Mouse (Mus musculus) left cerebral cortex, postnatal 25 days (tissue): Measurements from ENCODE around the gene Lep. TPM values are rescaled to one million over a fixed set of nuclear protein-coding genes. Genes with fewer than 3 reads are reported as not detected.

ENCODE experiments used
- DNase-seq, 2 experiments: peaks; one replicate each; pipeline ENCODE4 v3.0.0; 2022; ENCODE audit warnings: low spot score in 2 of 2, mixed read lengths in 1 of 2
- intact Hi-C: fragments of 180-260 bp; cut with DNase I; formaldehyde crosslinking; loops from one replicate; pipeline ENCODE4 v1.15.1; 2025
- total RNA-seq, 2 experiments: library from RNA; stranded (reverse); gene quantifications; 2 replicates each; pipeline ENCODE4 v1.2.3; 2021

Lep gene
- total RNA-seq: not detected

DNA sequence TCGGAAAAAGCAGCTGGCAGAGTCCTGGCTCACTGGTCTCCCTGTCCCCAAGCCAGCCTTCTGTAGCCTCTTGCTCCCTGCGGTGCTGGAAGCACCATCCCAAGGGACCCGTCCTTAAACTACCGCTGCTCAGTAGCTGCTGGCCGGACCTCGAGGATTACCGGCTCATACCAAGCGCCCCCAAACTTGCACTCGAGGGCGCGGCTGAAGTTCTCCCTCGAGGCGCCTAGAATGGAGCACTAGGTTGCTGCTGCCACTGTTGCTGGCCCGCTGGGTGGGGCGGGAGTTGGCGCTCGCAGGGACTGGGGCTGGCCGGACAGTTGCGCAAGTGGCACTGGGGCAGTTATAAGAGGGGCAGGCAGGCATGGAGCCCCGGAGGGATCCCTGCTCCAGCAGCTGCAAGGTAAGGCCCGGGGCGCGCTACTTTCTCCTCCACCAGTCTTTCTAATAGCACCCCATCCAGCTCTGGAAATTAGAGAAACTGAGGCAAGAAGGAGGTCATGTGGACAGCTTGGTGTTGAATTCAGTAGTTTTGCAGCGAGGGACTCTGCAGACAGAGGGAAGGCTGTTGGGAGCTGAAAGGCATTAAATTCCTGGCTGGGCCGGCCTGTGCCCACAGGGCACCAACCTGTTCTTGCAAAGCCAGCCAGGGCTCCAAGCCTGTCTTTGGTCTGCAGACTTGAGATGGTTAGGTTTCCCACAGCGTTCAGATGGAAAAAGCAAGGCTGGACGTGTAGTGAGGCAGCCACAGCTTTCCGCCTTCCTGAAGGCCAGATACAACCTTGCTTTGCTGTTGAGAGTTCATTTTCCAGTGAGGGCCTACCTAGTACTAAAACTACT is at the start of gene Lep:
Gene Lep, plus strand, starts transcription at position 375 of the 840 bp plus-strand sequence.
- no peak for DNase-seq
- intact Hi-C loops: no loop called here

DNA sequence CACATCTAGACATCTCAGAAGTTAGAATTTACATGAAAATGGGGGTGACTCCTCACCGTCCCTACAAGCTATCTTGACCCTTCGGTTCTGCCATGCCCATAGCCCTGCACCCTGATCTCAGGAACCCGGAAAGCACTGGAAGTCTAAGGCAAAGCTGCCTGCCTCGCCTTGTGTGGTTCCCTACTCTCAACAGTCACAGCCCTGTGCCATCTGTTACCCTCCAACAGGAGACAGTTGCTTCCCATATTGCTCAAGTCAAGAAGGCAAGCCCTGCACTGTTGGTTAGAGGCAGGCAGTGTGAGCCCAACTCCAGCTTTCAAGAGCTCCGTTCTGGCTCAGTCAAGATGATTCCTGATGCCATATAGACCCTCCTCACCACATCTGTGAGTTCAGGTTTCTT is 48.4 kb upstream of the Lep start:
- no peak for DNase-seq
- intact Hi-C loops: no loop called here

DNA sequence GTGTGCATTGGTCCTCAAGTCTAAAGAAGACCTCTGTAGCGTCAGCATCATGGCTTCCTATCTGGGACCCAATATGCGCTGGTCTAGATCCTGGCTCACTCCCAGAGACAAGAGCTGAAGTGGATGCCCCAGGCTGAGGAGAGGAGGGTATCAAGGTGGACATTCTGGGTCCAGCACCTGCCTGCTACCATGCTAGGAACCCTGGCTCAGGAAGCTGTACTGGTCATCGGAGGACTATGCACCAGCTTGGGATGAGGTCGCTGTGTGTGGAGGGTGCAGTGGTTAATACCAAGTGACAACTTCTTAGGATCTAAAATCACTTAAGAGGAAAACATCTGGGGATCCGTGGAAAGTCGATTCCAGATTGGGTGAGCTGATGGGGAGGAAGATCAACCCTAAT is 46.8 kb upstream of the Lep start:
- no peak for DNase-seq
- intact Hi-C loops: no loop called here

DNA sequence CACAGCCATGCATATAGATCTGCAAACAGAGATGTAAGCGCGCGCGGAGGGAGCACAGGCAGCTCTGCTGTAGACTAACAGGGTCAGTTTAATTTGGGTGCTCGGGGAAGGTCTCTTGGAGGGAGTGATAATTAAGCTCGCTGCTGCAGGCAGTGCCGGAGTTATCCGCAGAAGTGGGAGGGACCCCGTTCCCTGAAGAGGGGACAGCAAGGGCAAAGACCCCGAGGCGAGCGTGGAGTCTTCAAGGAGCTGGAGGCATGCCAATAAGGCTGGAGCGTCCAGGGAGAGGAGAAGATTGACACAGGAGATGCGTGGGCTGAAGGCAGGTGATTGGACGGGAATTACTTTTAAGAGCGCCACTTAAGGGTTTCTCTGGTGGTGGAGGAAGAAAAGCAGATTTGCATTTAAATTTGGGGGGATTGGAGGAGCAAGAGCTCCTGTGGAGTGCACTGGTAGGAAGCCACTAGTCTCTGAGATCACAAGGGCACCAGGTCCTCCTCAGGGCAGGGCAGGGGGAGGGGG is 43.1 kb upstream of the Lep start:
- intact Hi-C loops: loop anchor here (5.0 kb wide), 1 partner anchor 35 kb away; no protein-coding TSS in a partner anchor

DNA sequence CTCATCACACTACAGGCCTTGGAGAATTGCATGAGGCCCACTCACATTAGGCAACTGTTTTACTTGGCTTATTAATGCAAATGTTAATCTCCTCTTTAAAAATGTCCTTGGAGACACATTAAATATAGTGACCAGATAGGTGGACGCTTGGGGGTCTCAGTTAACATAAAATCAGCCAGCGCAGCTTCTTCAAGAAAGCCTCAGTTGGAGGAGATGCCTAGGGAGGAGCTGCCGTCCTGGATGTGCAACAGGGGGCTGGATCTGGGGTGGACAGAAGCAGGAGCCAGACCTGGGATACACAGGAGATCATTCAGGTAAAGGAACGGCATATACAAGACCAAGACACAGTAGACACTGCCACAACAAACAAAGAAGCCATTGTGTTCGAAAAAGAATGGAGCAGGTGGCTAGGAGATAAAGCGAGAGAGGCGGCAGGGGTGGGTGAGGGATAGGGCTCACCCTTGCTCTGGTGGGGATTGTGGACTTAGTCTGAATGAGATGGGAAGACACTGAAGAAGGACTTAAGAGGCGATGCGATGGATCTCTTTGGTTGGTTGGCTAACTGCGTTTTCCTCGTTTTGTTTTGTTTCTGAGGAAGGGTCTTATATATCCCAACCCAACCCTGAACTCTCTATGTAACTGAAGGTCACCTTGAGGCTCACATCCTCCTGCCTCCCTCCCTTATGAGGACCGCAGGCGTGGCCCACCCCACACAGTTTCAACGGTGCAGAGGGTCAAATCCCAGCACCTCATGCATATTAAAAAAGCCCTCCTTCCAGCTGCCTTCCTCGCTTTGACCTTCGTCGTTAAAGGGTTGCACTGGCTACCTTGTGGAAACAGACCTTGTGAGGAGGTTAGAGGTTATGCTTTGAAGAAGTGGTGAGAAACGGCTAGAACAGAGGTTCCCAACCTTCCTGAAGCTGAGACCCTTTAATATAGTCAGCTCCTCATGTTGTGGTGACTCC is 40.0 kb upstream of the Lep start:
- no peak for DNase-seq
- intact Hi-C loops: loop anchor here (5.0 to 10.0 kb wide), 2 partner anchors 38 to 595 kb away; partner anchors contain the start of genes Arf5, Fscn3 and Gcc1

More for the DNA sequence above, 43.1 kb upstream of the Lep start:
- DNase-seq: peak in 1 of 2 experiments; percentile 30

DNA sequence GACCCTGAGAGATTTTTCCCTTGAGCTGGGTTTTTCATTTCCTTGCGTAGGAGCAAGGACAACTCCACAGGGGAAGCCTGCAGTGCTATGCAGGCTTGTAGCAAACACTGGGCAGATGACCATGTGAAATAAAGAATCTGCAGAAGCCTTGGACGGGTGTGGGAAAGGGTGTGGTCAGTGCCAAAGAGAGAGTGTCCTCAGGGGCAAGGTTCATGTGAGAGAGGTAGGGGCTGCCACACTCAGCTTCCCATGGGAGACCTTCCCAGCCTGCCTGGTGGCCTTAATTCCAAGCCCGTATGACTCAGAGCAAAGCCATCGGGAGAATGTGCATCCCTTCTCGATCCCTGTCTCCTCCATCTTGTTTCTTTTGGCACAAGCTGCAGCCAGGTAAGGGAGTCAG is 39.1 kb upstream of the Lep start:
- DNase-seq: no peak
- intact Hi-C loops: loop anchor here (10.0 kb wide), 1 partner anchor 596 kb away; the partner anchor contains the start of genes Arf5, Fscn3 and Gcc1

DNA sequence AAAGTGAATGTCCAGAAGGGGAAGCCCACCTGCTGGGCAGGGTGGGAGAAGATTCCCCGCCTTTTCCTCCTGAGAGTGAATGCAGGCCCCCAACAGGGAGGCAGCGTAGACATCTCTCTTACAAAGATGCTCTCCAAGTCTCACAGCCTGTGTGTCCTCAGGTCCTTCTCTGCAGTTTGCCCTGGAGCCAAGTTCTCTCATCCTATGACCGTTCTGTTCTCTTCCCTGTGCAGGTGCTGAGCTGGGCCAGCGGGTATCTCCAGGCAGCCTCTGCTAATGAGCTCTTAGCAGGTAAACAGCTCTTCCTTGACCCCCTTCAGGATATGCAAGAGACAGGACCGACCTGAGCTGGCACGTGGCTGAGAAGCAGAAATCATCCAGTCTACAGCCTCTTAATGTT is 38.5 kb upstream of the Lep start:
- no peak for DNase-seq
- intact Hi-C loops: loop anchor here (10.0 kb wide), 1 partner anchor 597 kb away; the partner anchor contains the start of genes Arf5, Fscn3 and Gcc1

DNA sequence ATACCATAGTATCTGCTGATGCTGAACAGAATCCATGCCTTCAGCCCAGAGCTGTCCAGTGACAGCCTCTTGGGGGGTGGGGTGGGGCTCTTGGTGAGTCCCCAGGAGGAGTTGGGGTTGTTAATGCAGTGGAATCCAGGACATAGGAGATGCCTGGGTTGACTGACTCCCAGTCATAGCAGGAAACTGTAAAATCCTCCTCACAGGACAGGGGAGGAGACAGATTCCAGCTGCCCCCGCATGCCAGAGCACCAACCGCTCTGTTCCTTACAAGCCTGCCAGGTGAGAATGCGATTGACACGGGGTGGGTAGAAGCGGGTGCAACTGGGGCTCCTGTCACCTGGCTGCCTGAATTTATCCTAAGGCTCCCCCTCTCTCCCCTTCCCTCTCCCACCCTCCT is 37.9 kb upstream of the Lep start:
- intact Hi-C loops: loop anchor here (2.0 to 10.0 kb wide), 3 partner anchors 187 to 597 kb away; partner anchors contain the start of genes Arf5, Fscn3 and Gcc1
- DNase-seq: no peak

DNA sequence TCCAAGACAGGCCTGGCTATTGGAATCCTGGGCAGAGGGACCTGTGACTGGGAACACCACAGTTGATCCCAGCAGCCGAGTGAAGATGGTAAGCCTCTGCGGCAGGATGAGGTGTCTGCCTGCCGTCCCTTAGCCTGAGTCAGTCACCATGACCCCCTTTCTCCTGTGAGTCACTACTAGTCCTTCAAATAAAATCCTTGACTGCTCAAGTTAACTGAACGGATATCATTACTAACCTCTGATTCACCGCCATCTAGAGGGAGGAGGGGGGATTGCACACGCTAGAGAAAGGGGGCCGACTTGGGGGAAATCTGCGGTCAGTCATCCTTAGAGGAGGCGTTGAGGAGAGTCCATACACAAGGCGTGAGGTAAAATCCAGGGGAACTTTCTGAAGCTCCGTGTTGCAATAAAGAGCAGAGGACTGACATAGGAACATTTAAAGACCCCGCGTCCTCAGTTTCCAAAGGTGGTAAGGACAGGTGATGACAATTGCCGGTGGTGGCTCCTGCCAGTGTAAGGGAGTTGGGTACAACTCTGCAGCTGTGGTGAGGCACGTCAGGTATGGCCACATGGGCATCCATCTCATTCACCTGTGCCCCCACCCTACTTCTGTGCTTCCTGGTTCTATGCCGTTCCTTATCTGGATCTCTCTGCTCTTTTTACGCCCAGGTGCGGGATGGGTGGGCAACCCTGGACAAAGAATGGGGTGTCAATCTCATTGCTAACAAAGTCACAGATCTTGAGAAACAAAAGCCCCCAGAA is 36.6 kb upstream of the Lep start:
- peak; percentile 53 to 77 for DNase-seq
- intact Hi-C loops: loop anchor here (2.0 to 10.0 kb wide), 3 partner anchors 189 to 599 kb away; partner anchors contain the start of genes Arf5, Fscn3 and Gcc1

DNA sequence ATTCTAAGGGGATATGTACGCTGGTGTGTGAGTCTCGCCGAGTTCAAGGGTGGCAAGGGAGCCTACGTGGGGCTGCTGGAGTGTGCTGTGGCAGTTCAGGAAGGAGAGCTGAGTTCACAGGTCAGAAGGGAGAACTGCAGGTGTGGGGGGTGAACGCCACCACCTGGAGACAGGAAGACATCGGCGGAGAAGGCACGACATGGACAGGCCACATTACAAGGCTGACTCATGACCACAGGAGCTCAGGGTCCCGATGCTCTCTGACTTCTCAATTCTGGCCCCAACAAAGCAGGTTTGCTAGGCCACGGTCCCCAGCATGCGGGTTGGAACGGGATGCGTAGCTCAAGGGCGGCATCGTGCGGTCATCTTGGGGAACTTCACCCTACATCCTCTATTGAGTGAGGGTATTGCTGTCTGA is 36.0 kb upstream of the Lep start:
- peak; percentile 60 to 66 for DNase-seq
- intact Hi-C loops: loop anchor here (1.0 to 10.0 kb wide), 4 partner anchors 75 to 599 kb away; partner anchors contain the start of genes Arf5, Fscn3 and Gcc1

DNA sequence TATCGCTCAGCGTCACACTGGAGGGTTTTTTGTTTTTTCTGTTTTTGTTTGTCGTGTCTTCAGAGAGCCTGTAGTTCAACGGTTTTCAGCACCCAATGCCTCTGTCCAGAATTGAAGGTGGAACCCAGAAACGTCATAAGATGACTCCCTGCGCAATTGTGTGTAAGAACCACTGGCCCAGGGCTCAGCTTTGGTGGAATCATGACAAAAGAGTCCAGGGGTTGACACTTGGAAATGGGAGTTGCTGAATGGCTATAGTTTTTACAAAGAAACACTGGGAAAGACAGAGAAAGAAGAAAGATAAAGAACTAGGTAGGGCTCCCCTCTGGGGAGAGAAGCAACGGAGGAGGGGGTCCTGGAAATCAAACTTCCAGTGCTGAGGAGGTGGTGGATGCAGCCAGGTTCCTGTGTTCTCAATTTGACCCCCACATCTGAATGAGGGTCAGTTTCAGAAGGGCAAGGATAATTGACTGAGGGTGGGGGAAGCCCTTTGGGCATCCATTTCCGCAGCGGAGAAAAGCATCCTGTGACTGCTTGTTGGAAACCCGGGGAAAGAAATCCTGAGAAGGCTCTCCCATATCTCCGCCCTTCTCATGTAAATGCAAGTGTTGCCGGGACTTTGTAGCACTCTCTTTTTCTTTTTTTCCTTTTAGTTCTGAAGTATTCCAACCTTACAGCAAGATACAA is 34.1 kb upstream of the Lep start:
- intact Hi-C loops: loop anchor here (10.0 kb wide), 1 partner anchor 601 kb away; the partner anchor contains the start of genes Arf5, Fscn3 and Gcc1
- no peak for DNase-seq

DNA sequence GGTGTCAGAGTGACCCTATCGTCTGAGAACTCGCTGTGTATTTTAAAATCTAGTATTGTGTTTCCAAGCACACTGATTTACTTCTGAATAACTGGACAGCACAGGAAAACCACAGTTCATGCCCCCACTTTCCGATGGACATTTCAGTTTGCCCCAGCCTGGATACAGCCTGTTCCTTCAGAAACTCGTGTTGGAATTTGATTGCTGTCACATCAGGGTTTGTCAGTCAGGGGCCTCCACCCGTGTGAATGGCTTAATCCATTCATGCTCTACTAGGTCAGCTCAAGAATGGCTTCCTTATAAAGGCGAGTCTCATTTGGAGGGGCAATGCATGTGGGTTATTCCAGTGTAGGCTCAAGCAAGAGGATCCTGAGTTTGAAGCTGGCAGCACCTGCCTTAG is 33.3 kb upstream of the Lep start:
- DNase-seq: no peak
- intact Hi-C loops: loop anchor here (10.0 kb wide), 1 partner anchor 602 kb away; the partner anchor contains the start of genes Arf5, Fscn3 and Gcc1

DNA sequence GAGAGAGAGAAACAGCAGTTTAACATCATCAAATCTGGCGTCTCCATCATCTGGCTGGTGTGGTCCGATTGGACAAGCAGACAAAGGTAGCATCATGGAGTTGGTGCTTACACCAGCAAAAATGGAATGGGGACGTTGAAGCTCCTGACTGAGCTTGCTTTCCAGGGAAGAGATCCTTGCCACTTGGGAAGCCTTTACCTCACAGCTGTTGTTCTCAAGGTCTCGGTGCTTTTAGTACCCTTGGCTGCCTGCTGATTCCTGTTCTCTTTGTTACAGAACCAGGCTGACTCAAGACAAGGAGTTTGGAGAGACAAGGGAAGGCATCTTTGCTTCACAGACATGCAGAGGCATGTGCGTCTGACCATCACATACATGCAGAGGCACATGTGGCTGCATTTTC is 31.9 kb upstream of the Lep start:
- no peak for DNase-seq

DNA sequence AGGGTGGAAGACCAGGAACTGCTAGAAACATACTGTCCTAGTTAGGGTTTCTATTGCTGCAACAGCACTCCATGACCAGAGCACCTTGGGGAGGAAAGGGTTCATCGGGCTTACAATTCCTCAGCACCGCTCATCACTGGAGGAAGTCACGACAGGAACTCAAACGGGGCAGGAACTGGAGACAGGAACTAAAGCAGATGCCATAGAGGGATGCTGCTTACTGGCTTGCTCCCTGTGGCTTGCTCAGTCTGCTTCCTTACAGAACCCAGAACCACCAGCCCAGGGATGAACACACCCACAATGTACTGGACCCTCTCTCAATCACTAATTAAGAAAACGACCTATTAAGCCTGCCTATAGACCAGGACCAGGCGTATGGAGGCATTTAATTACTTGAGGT is 30.5 kb upstream of the Lep start:
- intact Hi-C loops: loop anchor here (10.0 kb wide), 1 partner anchor 605 kb away; the partner anchor contains the start of genes Arf5, Fscn3 and Gcc1
- DNase-seq: peak in 1 of 2 experiments; percentile 36

More for the DNA sequence above, 31.9 kb upstream of the Lep start:
- intact Hi-C loops: loop anchor here (10.0 kb wide), 1 partner anchor 603 kb away; the partner anchor contains the start of genes Arf5, Fscn3 and Gcc1

DNA sequence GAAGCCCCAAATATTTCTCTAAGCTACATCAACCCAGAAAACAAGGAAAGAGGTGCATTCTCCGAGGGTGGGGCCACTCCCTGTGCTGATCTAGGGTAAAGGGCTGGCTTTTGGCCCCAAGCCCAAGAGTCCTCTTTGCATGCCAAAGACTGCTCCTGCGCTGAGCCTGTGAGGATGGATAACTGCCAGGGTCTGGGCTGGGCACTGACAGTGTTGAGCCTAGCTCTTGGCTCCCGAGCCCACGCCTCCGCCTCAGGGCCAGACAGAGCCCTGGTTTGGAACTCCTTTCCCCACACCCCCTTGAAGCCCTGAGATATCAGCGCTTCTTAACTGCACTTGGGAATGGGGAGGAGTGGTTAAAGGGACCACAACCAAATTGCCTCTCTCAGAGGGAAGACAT is 28.8 kb upstream of the Lep start:
- DNase-seq: no peak
- intact Hi-C loops: no loop called here

DNA sequence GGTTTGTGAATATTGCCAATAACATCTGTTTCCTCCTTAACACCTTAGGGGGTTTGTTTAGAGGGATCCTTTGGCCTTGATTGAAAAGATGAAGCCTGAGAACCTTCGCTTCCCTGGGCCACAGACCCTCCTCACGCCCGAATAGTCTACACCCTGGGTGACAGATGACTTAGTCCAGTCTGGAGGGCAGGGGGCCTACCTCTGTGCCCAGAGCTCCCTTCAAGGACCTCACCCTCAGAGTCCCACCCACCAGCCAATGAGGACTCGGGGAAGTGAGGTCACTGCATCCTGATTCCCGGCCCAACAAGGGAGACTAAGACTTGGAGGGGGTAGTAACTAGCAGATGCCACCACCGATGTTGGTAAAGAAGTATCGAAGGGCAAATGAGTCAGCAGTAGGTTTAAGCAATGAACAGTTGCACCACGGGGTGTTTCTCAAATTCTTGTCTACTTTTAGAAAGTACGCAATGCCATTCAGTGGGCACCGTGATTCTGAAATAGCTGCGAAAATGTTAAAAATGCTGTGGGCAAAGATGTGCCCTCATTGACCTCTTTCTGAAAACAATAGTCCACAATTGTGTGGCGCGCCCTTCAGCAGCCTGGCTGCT is 28.2 kb upstream of the Lep start:
- DNase-seq: no peak

DNA sequence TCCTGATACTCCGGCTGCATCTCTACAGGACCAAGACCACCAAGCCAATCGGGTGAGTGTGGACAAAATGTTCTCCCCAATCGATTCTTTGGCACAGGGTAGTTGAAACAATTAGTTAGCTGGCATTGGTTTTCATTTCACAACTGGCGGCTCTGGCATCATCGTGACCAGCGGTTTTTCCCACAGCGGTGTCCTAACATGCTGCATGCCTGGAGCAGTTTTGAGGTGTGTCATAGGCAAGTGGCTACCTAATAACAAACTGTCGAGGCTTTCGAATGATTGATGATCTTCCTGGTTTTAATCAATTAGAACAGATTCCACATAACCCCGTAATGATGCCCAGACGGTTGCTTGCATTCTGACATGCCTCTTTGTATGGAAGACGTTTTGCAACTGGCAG is 27.6 kb upstream of the Lep start:
- DNase-seq: no peak
- intact Hi-C loops: no loop called here

More for the DNA sequence above, 28.2 kb upstream of the Lep start:
- intact Hi-C loops: no loop called here
